Mouse (Mus musculus): Measurements from ENCODE around the gene Adamts15. TPM values are rescaled to one million over a fixed set of nuclear protein-coding genes. Genes with fewer than 3 reads are reported as not detected.

Gene Adamts15
- polyA plus RNA-seq, 1 experiment from 2014 or later, result 2.6 TPM

GRCm38 (mm10) chr9:30916266-30916968 lies 5.8 kb downstream of the Adamts15 start:
- H3K27ac ChIP-seq (ENCODE audit: low read depth, low read length), result no peak overlapping the region
- H3K4me3 ChIP-seq (ENCODE audit: low read depth, low read length), result no peak overlapping the region
- no peak overlapping the region for H3K4me2 ChIP-seq (ENCODE audit: low read depth, low read length)
- no peaks in the 10 kb centered on the region for H3K36me3 ChIP-seq (ENCODE audit: control insufficient read depth, insufficient read depth, low read length)
- no peak for ATAC-seq (ENCODE audit: low read depth)
- no peaks in the 10 kb centered on the region for H3K9me3 ChIP-seq (ENCODE audit: control insufficient read depth, low read length)
- peaks cover 8% of the 10 kb centered on the region for H3K27me3 ChIP-seq (ENCODE audit: control insufficient read depth, insufficient read depth, low read length)
- no peak overlapping the region for H3K9ac ChIP-seq (replicated peaks; ENCODE audit: low read depth, low read length)
- peaks cover 2% of the 10 kb centered on the region; the same call in 1 of the 2 replicates for H3K4me1 ChIP-seq (ENCODE audit: control insufficient read depth, insufficient read depth, low read length)
- WGBS, result 87% methylated on average over 6 of the region's 6 CpGs

- no peak overlapping the region for H3K4me3 ChIP-seq (ENCODE audit: low read depth, low read length)
- WGBS, result 89% methylated on average over 2 of the region's 2 CpGs
- H3K27ac ChIP-seq (ENCODE audit: low read depth, low read length), result no peak overlapping the region
- no peaks in the 10 kb centered on the region for H3K36me3 ChIP-seq (ENCODE audit: control insufficient read depth, insufficient read depth, low read length)
- no peak for ATAC-seq (ENCODE audit: low read depth)
- H3K9ac ChIP-seq (replicated peaks; ENCODE audit: low read depth, low read length), result no peak overlapping the region
- H3K4me2 ChIP-seq (ENCODE audit: low read depth, low read length), result no peak overlapping the region
- H3K27me3 ChIP-seq (ENCODE audit: control insufficient read depth, insufficient read depth, low read length), result no peaks in the 10 kb centered on the region
- H3K9me3 ChIP-seq (ENCODE audit: control insufficient read depth, low read length), result no peaks in the 10 kb centered on the region
- no peaks in the 10 kb centered on the region for H3K4me1 ChIP-seq (ENCODE audit: control insufficient read depth, insufficient read depth, low read length)
Measured at GRCm38 (mm10) chr9:30914241-30914640, 8.0 kb downstream of the Adamts15 start.

DNA sequence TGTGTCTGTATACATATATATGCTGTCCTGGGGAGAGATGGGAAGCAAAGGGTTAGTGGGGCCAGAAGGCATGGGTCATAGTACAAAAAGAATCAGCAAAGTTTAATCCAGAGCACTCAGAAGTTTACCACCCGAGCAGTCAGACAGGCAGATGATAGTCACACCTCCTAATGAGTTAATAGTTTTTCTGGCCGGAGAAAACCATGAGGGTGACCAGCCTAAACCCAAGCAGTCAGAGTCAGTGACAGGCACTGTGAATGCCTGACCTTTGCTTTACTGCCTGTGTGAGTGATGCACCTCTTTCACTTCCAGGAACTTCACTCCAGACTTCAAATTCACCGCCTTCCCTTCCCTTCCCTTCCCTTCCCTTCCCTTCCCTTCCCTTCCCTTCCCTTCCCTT lies 8.8 kb downstream of the Adamts15 start:
- 67% methylated on average over 3 of the region's 3 CpGs for WGBS
- no peak for ATAC-seq (ENCODE audit: low read depth)
- H3K27me3 ChIP-seq (ENCODE audit: control insufficient read depth, insufficient read depth, low read length), result no peaks in the 10 kb centered on the region

DNA sequence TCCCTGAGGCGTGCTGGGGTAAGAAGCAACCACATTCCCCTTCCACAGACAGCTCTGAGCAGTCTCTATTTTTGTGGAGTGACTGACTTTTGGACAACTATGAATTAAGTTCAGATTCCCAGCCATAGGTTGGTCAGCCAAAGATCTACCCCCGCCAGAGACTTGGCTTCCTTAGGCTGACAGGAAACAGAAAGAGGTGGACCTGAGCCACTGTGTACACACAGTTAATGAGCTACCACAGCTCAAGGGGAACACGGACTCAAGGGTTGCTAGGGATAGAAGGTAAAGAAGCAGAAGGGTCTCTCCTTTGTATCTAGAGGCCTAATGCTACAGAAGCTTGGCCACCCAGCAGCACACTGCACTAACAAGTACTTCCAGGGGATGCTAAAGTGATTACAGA lies 10.1 kb downstream of the Adamts15 start:
- Histone ChIP-seq H3K4me1 (ENCODE audit: control insufficient read depth, insufficient read depth, low read length) (no peaks in the 10 kb centered on the region), H3K27me3 (ENCODE audit: control insufficient read depth, insufficient read depth, low read length) (no peaks in the 10 kb centered on the region), H3K4me3 (ENCODE audit: low read depth, low read length) (no peak overlapping the region), H3K9me3 (ENCODE audit: control insufficient read depth, low read length) (no peaks in the 10 kb centered on the region), H3K4me2 (ENCODE audit: low read depth, low read length) (no peak overlapping the region), H3K9ac (replicated peaks; ENCODE audit: low read depth, low read length) (no peak overlapping the region), H3K36me3 (ENCODE audit: control insufficient read depth, insufficient read depth, low read length) (no peaks in the 10 kb centered on the region), H3K27ac (ENCODE audit: low read depth, low read length) (no peak overlapping the region)
- WGBS, result 81% methylated on average over 3 of the region's 3 CpGs
- no peak for ATAC-seq (ENCODE audit: low read depth)

More for the DNA sequence above, 8.8 kb downstream of the Adamts15 start:
- Histone ChIP-seq H3K36me3 (ENCODE audit: control insufficient read depth, insufficient read depth, low read length) (no peaks in the 10 kb centered on the region), H3K4me1 (ENCODE audit: control insufficient read depth, insufficient read depth, low read length) (no peaks in the 10 kb centered on the region), H3K4me2 (ENCODE audit: low read depth, low read length) (no peak overlapping the region), H3K27ac (ENCODE audit: low read depth, low read length) (no peak overlapping the region), H3K9ac (replicated peaks; ENCODE audit: low read depth, low read length) (no peak overlapping the region), H3K9me3 (ENCODE audit: control insufficient read depth, low read length) (no peaks in the 10 kb centered on the region), H3K4me3 (ENCODE audit: low read depth, low read length) (no peak overlapping the region)

DNA sequence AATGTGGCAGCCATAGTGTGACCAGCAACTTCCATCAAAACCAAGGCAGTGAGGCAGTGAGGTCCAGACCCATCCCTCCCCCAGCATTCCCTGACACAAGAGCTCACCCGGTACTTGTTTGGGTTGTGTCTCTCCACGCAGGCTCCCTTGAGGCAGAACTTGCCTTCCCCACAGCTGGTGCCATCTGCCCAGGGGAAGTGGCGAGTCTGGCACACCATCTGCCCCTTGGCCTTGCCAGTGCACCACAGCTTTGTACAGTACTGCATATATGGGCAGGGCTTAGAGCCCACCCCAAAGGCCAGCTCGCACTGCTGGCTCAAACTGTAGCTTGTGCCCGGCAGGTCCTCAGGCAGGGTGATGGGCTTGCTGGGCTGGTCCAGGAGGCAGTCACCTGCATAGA lies 11.8 kb downstream of the Adamts15 start:
- WGBS, result 81% methylated on average over 5 of the region's 5 CpGs
- H3K36me3 ChIP-seq (ENCODE audit: control insufficient read depth, insufficient read depth, low read length), result no peaks in the 10 kb centered on the region

GRCm38 (mm10) chr9:30908973-30909372 lies 13.3 kb downstream of the Adamts15 start:
- H3K4me3 ChIP-seq (ENCODE audit: low read depth, low read length), result no peak overlapping the region
- H3K27ac ChIP-seq (ENCODE audit: low read depth, low read length), result no peak overlapping the region
- H3K4me1 ChIP-seq (ENCODE audit: control insufficient read depth, insufficient read depth, low read length), result no peaks in the 10 kb centered on the region
- WGBS, result 86% methylated on average over 5 of the region's 5 CpGs
- H3K36me3 ChIP-seq (ENCODE audit: control insufficient read depth, insufficient read depth, low read length), result no peaks in the 10 kb centered on the region
- H3K9me3 ChIP-seq (ENCODE audit: control insufficient read depth, low read length), result no peaks in the 10 kb centered on the region
- ATAC-seq (ENCODE audit: low read depth), result no peak
- H3K4me2 ChIP-seq (ENCODE audit: low read depth, low read length), result no peak overlapping the region
- no peaks in the 10 kb centered on the region for H3K27me3 ChIP-seq (ENCODE audit: control insufficient read depth, insufficient read depth, low read length)
- no peak overlapping the region for H3K9ac ChIP-seq (replicated peaks; ENCODE audit: low read depth, low read length)

More for the DNA sequence above, 11.8 kb downstream of the Adamts15 start:
- Histone ChIP-seq H3K4me3 (ENCODE audit: low read depth, low read length) (no peak overlapping the region), H3K9me3 (ENCODE audit: control insufficient read depth, low read length) (no peaks in the 10 kb centered on the region), H3K9ac (replicated peaks; ENCODE audit: low read depth, low read length) (no peak overlapping the region), H3K27ac (ENCODE audit: low read depth, low read length) (no peak overlapping the region), H3K4me2 (ENCODE audit: low read depth, low read length) (no peak overlapping the region), H3K27me3 (ENCODE audit: control insufficient read depth, insufficient read depth, low read length) (no peaks in the 10 kb centered on the region), H3K4me1 (ENCODE audit: control insufficient read depth, insufficient read depth, low read length) (no peaks in the 10 kb centered on the region)
- no peak for ATAC-seq (ENCODE audit: low read depth)

GRCm38 (mm10) chr9:30908296-30908690 lies 14.0 kb downstream of the Adamts15 start:
- H3K4me2 ChIP-seq (ENCODE audit: low read depth, low read length), result no peak overlapping the region
- ATAC-seq (ENCODE audit: low read depth), result no peak
- H3K9ac ChIP-seq (replicated peaks; ENCODE audit: low read depth, low read length), result no peak overlapping the region
- no peaks in the 10 kb centered on the region for H3K27me3 ChIP-seq (ENCODE audit: control insufficient read depth, insufficient read depth, low read length)
- H3K4me1 ChIP-seq (ENCODE audit: control insufficient read depth, insufficient read depth, low read length), result no peaks in the 10 kb centered on the region
- WGBS, result 91% methylated on average over 5 of the region's 5 CpGs
- H3K27ac ChIP-seq (ENCODE audit: low read depth, low read length), result no peak overlapping the region
- no peak overlapping the region for H3K4me3 ChIP-seq (ENCODE audit: low read depth, low read length)
- H3K36me3 ChIP-seq (ENCODE audit: control insufficient read depth, insufficient read depth, low read length), result no peaks in the 10 kb centered on the region
- H3K9me3 ChIP-seq (ENCODE audit: control insufficient read depth, low read length), result no peaks in the 10 kb centered on the region

DNA sequence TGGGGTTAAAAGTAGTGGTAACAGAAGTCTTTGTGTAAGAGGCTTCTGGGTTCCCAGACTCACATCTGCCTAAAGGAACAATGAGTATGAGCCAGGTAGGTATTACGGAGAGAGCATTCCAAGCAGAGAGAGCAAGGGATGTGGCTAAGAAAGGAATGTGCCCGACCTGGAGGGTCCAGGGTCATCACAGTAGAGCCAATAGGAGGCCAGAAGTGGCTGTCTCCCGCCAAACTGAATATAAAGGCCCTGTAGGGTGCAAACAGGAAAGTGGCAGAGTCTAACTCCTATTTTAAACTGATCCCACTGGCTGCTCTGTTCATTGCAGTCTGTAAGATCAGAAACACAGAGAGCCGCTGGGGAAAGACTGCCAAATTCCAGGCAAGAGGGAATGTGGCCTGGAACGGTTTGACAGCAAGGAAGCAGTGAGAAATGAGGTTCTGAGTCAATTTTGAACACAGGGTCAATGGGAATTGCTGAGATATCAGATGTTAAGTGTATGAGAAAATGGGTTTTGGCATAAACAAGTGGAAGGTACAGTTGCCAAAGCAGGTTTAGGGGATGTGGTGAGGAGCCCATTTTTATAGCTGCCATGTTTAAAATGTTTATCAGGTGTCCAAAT lies 14.5 kb downstream of the Adamts15 start:
- no peak for ATAC-seq (ENCODE audit: low read depth)
- WGBS, result 54% methylated on average over 5 of the region's 5 CpGs
- no peaks in the 10 kb centered on the region for H3K27me3 ChIP-seq (ENCODE audit: control insufficient read depth, insufficient read depth, low read length)
- H3K4me2 ChIP-seq (ENCODE audit: low read depth, low read length), result no peak overlapping the region
- H3K9me3 ChIP-seq (ENCODE audit: control insufficient read depth, low read length), result no peaks in the 10 kb centered on the region
- no peaks in the 10 kb centered on the region for H3K36me3 ChIP-seq (ENCODE audit: control insufficient read depth, insufficient read depth, low read length)
- H3K27ac ChIP-seq (ENCODE audit: low read depth, low read length), result no peak overlapping the region
- no peaks in the 10 kb centered on the region for H3K4me1 ChIP-seq (ENCODE audit: control insufficient read depth, insufficient read depth, low read length)
- H3K4me3 ChIP-seq (ENCODE audit: low read depth, low read length), result no peak overlapping the region
- no peak overlapping the region for H3K9ac ChIP-seq (replicated peaks; ENCODE audit: low read depth, low read length)

- no peaks in the 10 kb centered on the region for H3K36me3 ChIP-seq (ENCODE audit: control insufficient read depth, insufficient read depth, low read length)
- H3K9me3 ChIP-seq (ENCODE audit: control insufficient read depth, low read length), result no peaks in the 10 kb centered on the region
- ATAC-seq (ENCODE audit: low read depth), result no peak
- H3K4me3 ChIP-seq (ENCODE audit: low read depth, low read length), result no peak overlapping the region
- H3K4me1 ChIP-seq (ENCODE audit: control insufficient read depth, insufficient read depth, low read length), result no peaks in the 10 kb centered on the region
- no peaks in the 10 kb centered on the region for H3K27me3 ChIP-seq (ENCODE audit: control insufficient read depth, insufficient read depth, low read length)
- WGBS, result 86% methylated on average over 4 of the region's 4 CpGs
- H3K9ac ChIP-seq (replicated peaks; ENCODE audit: low read depth, low read length), result no peak overlapping the region
- no peak overlapping the region for H3K27ac ChIP-seq (ENCODE audit: low read depth, low read length)
- no peak overlapping the region for H3K4me2 ChIP-seq (ENCODE audit: low read depth, low read length)
Measured at GRCm38 (mm10) chr9:30906426-30906825, 15.8 kb downstream of the Adamts15 start.
